Mouse (Mus musculus) forebrain, postnatal 0 days (tissue): ENCODE measurements around the gene 9130008F23Rik. TPM values are rescaled to one million over a fixed set of nuclear protein-coding genes. Genes with fewer than 3 reads are reported as not detected.

ENCODE experiments used
- ATAC-seq: fragments of 200-750 bp; cut with Nextera tagmentation; 2 replicates; pipeline ENCODE4 v1.8.0; 2017; ENCODE audit warnings: mild to moderate bottlenecking, moderate library complexity
- DNase-seq: peaks from one replicate; pipeline ENCODE4 v3.0.0-alpha.2; 2015
- H3K27ac ChIP-seq: fragments of 300-500 bp; sonication (generic); 2 replicates; pipeline ENCODE4 v1.5.1; 2014; ENCODE audit warnings: low read depth, mild to moderate bottlenecking, antibody characterized with exemption, low read length, moderate library complexity, mixed read lengths
- H3K27me3 ChIP-seq: fragments of 300-500 bp; sonication (generic); 2 replicates; pipeline ENCODE4 v1.6.1; 2014; ENCODE audit warnings: mild to moderate bottlenecking, low read length, mixed read lengths; ENCODE audit not compliant: insufficient read depth
- H3K36me3 ChIP-seq: fragments of 300-500 bp; sonication (generic); 2 replicates; pipeline ENCODE4 v1.6.1; 2014; ENCODE audit warnings: mild to moderate bottlenecking, moderate library complexity; ENCODE audit not compliant: insufficient read depth
- H3K4me1 ChIP-seq: fragments of 300-500 bp; sonication (generic); 2 replicates; pipeline ENCODE4 v1.6.1; 2014; ENCODE audit warnings: antibody characterized with exemption; ENCODE audit not compliant: insufficient read depth
- H3K4me2 ChIP-seq: fragments of 300-500 bp; sonication (generic); 2 replicates; pipeline ENCODE4 v1.6.1; 2014; ENCODE audit warnings: low read depth, mild to moderate bottlenecking, moderate library complexity
- H3K4me3 ChIP-seq: fragments of 300-500 bp; sonication (generic); 2 replicates; pipeline ENCODE4 v1.5.1; 2014; ENCODE audit warnings: low read depth, low read length, mixed read lengths
- H3K9ac ChIP-seq: fragments of 300-500 bp; sonication (generic); 2 replicates; pipeline ENCODE4 v1.6.1; 2014; ENCODE audit warnings: mild to moderate bottlenecking
- H3K9me3 ChIP-seq: fragments of 300-500 bp; sonication (generic); 2 replicates; pipeline ENCODE4 v1.6.1; 2016; ENCODE audit warnings: low read length
- CTCF ChIP-seq: sonication (generic); IDR thresholded peaks from 2 replicates; pipeline ENCODE4 v1.5.1; 2016; ENCODE audit warnings: antibody characterized with exemption, control low read depth, low read depth
- WGBS: fragments of 180-500 bp; shearing (Covaris S2); extraction: QIAGEN DNeasy Blood & Tissue Kit; methylation state at CpG from one replicate; pipeline ENCODE4 v1.1.7; 2014; 5-methylcytosine and 5-hydroxymethylcytosine counted together
- polyA plus RNA-seq: library from polyadenylated mRNA; unstranded; fragments of >200 nt; fragmentation: Nextera tagmentation; extraction: Ambion mirVana; gene quantifications from 2 replicates; pipeline ENCODE4 v1.2.1, GENCODE M21; 2015
- total RNA-seq: library from RNA; depleted of rRNA; stranded (reverse); fragments of >200 nt; gene quantifications from 2 replicates; pipeline ENCODE4 v1.2.3, GENCODE M21; 2014

Gene 9130008F23Rik
- total and polyA plus RNA-seq, 2 experiments from 2014 or later = 0.47 to 2.1 TPM

DNA sequence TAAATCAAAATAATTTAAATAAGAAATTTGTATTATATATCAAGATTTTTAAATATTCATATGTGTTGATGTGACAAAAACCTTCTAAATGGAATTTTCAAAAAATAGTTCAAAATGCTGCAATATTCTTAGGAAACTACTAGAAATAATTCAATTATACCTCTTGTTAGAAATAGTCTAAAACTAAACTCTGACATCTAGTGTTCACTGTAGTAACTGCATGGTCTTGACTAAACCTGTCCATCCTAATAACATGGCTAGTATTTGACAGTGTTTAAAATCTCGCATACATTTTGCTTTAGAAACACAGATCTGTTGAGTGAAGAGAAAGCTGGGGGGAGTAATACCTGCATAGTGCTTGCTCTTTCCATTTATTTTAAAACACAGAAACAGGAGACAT is 16.5 kb upstream of the 9130008F23Rik start:
- Histone ChIP-seq H3K4me2 (no peak overlapping the region), H3K27me3 (no peaks in the 10 kb centered on the region), H3K9ac (no peak overlapping the region), H3K4me1 (no peaks in the 10 kb centered on the region), H3K36me3 (no peaks in the 10 kb centered on the region), H3K9me3 (no peaks in the 10 kb centered on the region), H3K27ac (no peak overlapping the region), H3K4me3 (no peak overlapping the region)
- TF ChIP-seq CTCF = peak; percentile 68
- WGBS = 73% methylated on average over 1 of the region's 1 CpGs
- DNase-seq = peak; percentile 32
- ATAC-seq = no peak; the same call in 1 of the 2 replicates

DNA sequence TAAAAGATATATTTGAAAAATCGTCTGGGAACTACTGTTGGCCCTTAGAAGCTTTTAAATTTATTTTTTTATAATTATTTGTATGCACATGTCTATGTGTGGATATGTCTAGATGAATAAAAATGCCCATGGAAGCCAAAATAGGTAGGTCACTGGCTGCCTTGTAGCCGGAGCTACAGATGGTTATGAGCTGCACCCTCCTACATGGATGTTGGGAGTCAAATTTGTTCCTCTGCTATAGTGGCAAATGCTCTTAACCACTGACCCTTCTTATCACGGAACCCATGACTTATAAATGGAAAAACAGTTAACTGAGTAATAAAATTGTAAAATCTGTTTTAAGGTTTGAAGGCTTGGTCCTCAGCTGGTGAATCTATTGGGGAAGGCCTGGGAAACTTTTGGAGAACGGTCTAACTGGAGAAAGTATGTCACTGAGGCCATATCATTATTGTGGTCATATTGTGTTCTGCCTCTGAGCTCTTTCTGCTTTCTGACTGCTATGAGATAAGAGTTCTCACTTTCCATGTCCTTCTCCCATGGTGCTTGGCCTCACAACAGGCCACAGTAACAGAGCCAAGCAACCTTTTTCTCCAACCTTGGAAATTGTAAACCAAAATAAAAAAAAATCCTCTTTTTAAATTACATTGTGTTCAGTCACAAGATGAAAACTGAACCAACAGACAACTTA is 7.6 kb upstream of the 9130008F23Rik start:
- no peaks in the 10 kb centered on the region for H3K36me3 ChIP-seq
- no peak for TF ChIP-seq CTCF
- no peak overlapping the region for H3K4me2 ChIP-seq
- H3K9me3 ChIP-seq = no peaks in the 10 kb centered on the region
- no peak overlapping the region for H3K4me3 ChIP-seq
- no peaks in the 10 kb centered on the region for H3K27me3 ChIP-seq
- ATAC-seq = no peak
- H3K9ac ChIP-seq = no peak overlapping the region
- no peak for DNase-seq
- H3K4me1 ChIP-seq = no peaks in the 10 kb centered on the region
- no peak overlapping the region for H3K27ac ChIP-seq
- 82% methylated on average over 4 of the region's 4 CpGs for WGBS

DNA sequence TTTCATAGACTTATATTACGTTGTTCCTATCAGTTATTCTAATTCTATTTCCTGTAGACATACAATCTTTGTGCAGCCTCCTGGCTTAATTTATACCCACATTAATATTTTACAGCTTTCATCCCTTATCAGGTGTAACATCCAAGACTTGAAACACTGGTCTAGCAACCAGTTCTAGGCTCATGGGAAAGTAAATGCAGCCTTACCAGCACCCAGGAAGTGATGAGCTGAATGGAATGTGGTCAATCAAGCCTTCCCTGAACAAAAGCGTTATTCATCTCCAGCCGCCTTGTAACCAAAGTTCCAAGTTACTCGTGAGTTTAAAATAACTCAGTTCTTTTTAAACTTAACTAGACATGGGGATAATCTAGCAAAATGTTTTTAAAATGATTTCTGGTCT is 4.8 kb upstream of the 9130008F23Rik start:
- DNase-seq (no peak), ATAC-seq (no peak)
- Histone ChIP-seq H3K36me3 (no peaks in the 10 kb centered on the region), H3K27me3 (no peaks in the 10 kb centered on the region), H3K4me2 (no peak overlapping the region), H3K4me3 (no peak overlapping the region), H3K27ac (no peak overlapping the region), H3K4me1 (no peaks in the 10 kb centered on the region), H3K9ac (no peak overlapping the region), H3K9me3 (no peaks in the 10 kb centered on the region)
- TF ChIP-seq CTCF = no peak
- 84% methylated on average over 4 of the region's 4 CpGs for WGBS

DNA sequence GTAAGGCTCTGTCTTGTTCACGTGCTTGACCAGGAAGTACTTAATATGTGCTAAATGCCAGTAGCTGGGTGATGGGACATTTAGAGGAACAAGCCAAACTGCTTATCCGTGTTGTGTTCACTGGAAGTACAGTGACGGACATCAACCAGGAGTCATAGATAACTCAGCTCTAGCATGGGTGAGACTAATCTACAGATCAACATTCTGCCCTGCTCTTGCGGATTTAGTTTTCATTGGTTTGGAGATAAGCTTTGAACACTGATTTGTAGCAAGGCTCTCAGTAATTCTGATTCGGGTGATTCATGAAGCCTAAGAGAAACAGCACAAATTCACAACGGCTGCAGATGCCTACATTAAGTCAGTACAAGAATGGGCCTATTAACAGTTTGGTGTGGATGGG is 1.8 kb upstream of the 9130008F23Rik start:
- WGBS = 93% methylated on average over 6 of the region's 6 CpGs
- no peaks in the 10 kb centered on the region for H3K27me3 ChIP-seq

DNA sequence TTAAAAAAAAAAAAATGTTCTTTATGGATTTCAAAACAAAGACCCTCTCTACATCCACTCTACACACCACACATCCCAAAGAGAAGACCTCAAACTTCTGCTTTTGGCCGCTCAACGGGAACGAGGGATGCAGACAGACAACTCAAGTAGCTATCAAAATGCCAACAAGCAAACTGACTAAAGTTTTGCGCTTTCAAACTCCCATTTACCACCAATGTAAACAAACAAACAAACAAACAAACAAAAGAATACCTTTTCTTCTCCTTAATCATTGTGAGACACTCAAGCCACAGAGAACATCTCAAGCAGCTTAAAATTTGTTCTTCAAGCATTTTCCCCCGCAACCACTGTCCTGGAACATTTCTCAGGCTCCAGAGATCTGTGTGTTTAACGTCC is 833 bp downstream of the 9130008F23Rik start:
- H3K9ac ChIP-seq = peak overlapping the region; percentile 53; the same call in 1 of the 2 replicates

More for the DNA sequence above, 1.8 kb upstream of the 9130008F23Rik start:
- Histone ChIP-seq H3K9ac (no peak overlapping the region), H3K9me3 (no peaks in the 10 kb centered on the region), H3K4me1 (no peaks in the 10 kb centered on the region), H3K27ac (no peak overlapping the region), H3K36me3 (no peaks in the 10 kb centered on the region), H3K4me3 (no peak overlapping the region), H3K4me2 (no peak overlapping the region)
- DNase-seq (no peak), ATAC-seq (no peak)
- TF ChIP-seq CTCF = no peak

DNA sequence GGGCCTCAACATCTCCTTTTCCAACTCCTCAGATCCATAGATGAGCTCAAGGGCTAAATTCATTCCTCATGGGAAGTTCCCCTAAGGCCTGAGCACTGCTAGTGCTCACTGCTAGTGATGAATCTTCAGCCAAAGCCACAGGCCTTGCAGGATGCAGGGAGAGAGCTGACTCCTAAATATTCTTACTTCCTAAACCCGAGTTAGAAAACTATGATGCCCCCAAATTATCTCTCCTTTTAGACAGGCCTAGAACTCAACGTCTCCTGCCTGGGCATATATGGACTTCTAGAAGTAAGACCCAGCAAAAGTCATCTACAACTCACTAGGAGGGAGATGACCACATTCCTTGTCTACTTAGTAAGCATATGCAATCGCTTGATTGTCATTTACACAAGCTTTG is 2.6 kb downstream of the 9130008F23Rik start:
- 54% methylated on average over 3 of the region's 3 CpGs for WGBS
- TF ChIP-seq CTCF = no peak
- H3K4me1 ChIP-seq = no peaks in the 10 kb centered on the region
- H3K36me3 ChIP-seq = no peaks in the 10 kb centered on the region
- ATAC-seq (no peak), DNase-seq (no peak)
- H3K4me2 ChIP-seq = no peak overlapping the region
- no peak overlapping the region for H3K27ac ChIP-seq
- no peaks in the 10 kb centered on the region for H3K27me3 ChIP-seq
- no peak overlapping the region for H3K9ac ChIP-seq
- H3K4me3 ChIP-seq = no peak overlapping the region
- H3K9me3 ChIP-seq = no peaks in the 10 kb centered on the region

More for the DNA sequence above, 833 bp downstream of the 9130008F23Rik start:
- H3K4me2 ChIP-seq = peak overlapping the region; percentile 94
- peak overlapping the region; percentile 57 for H3K4me3 ChIP-seq
- H3K27ac ChIP-seq = no peak overlapping the region
- ATAC-seq (no peak), DNase-seq (peak; percentile 1)
- TF ChIP-seq CTCF = no peak
- no peaks in the 10 kb centered on the region for H3K9me3 ChIP-seq
- WGBS = 14% methylated on average over 6 of the region's 6 CpGs
- H3K36me3 ChIP-seq = no peaks in the 10 kb centered on the region
- H3K4me1 ChIP-seq = no peaks in the 10 kb centered on the region
- H3K27me3 ChIP-seq = no peaks in the 10 kb centered on the region

DNA sequence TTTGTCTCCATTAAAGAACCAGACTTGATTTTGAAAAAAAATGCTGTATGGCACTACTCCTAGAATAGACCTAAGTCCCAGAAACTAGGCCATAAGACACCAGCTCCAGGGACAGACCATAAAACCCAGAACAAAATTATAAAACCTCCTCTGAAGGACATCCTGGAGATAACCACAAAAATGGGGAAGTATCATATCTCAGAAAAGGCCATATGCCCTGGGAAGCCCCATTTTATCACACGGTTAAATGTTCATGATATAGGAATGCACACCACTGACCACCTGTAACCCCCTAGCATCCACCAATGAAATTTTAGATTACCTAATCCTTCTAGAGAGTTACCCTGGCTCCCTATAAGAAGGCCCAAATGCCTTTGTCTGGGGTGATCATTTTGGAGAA is 4.8 kb downstream of the 9130008F23Rik start:
- no peak overlapping the region for H3K27ac ChIP-seq
- no peak overlapping the region for H3K9ac ChIP-seq
- DNase-seq (no peak), ATAC-seq (no peak)
- no peak overlapping the region for H3K4me2 ChIP-seq
- no peaks in the 10 kb centered on the region for H3K36me3 ChIP-seq
- H3K27me3 ChIP-seq = no peaks in the 10 kb centered on the region
- H3K4me3 ChIP-seq = no peak overlapping the region
- H3K9me3 ChIP-seq = no peaks in the 10 kb centered on the region
- 96% methylated on average over 1 of the region's 1 CpGs for WGBS
- H3K4me1 ChIP-seq = no peaks in the 10 kb centered on the region
- TF ChIP-seq CTCF = no peak
